Mouse (Mus musculus): ENCODE data around the gene Clmn. TPM values are rescaled to one million over a fixed set of nuclear protein-coding genes. Genes with fewer than 3 reads are reported as not detected.
A peak's percentile ranks its signal among the peaks of the same experiment; 100 is the strongest.

The Clmn gene
- polyA plus RNA-seq, 1 experiment = 0.13 TPM

DNA sequence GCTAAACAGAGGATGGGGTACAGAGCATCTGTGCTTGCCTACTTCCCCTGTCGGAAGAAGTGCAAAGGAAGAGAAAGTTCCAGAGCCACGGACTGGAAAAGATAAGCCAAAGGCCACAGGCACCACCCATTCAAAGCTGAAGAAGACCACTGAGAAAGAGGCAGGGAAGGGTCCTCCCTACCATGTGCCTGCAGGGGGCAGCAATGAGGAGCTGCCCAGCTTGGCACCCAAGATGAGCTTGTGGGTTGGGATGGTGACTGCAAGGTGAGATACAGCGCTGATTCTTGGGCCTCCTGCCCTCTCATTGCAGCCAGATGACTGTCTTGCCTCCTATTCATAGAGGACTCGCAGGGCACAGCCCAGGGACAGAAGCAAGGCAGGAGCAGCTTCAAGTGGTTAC, 97.7 kb downstream of the Clmn start:
- TF ChIP-seq CTCF (IDR thresholded peaks at IDR 0.05; ENCODE audit: extremely low read depth, insufficient read depth, insufficient read length, insufficient replicate concordance) = peak; percentile 28; the same call in 1 of the 2 replicates
- TF ChIP-seq POLR2A (IDR thresholded peaks at IDR 0.05; ENCODE audit: low read depth, low read length) = no peak
- Histone ChIP-seq H3K4me1 (ENCODE audit: control insufficient read depth, insufficient read depth, insufficient read length) (no peaks in the 10 kb centered on the region), H3K27me3 (ENCODE audit: control insufficient read depth, insufficient read depth, low read length) (no peaks in the 10 kb centered on the region), H3K36me3 (ENCODE audit: control insufficient read depth, insufficient read depth, low read length) (no peaks in the 10 kb centered on the region), H3K4me3 (ENCODE audit: extremely low read depth, insufficient read depth, insufficient read length) (no peak overlapping the region), H3K27ac (ENCODE audit: insufficient read depth, low read length) (no peak overlapping the region)
- WGBS = 64% methylated on average over 4 of the region's 4 CpGs
- no peak for DNase-seq (ENCODE audit: low read depth in 1 of 2, low spot score in 2 of 2)

DNA sequence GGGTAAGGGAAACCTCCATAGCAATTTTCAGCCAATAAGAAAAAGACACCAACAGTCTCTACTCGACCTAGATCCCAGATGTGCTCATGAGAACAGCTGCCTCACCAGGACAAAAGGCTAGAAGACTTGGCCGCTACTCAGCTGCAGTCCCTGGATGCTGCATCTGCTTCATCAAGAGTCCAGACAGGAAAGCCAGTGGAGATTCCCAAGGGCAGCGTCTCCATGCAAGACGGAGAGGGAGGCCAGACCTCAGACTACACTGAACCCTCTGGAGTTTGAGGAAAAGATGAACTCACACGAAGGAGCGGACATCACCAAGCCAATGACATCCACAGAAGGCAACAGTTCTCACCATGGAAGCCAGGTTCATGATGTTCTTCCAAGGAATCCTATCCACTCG, 99.1 kb downstream of the Clmn start:
- whole genome bisulfite sequencing = 79% methylated on average over 7 of the region's 7 CpGs
- no peak for DNase-seq (ENCODE audit: low read depth in 1 of 2, low spot score in 2 of 2)
- no peaks in the 10 kb centered on the region for H3K36me3 ChIP-seq (ENCODE audit: control insufficient read depth, insufficient read depth, low read length)
- no peak overlapping the region for H3K27ac ChIP-seq (ENCODE audit: insufficient read depth, low read length)
- no peak overlapping the region for H3K4me3 ChIP-seq (ENCODE audit: extremely low read depth, insufficient read depth, insufficient read length)
- no peak for TF ChIP-seq POLR2A (IDR thresholded peaks at IDR 0.05; ENCODE audit: low read depth, low read length)
- TF ChIP-seq CTCF (IDR thresholded peaks at IDR 0.05; ENCODE audit: extremely low read depth, insufficient read depth, insufficient read length, insufficient replicate concordance) = no peak
- H3K27me3 ChIP-seq (ENCODE audit: control insufficient read depth, insufficient read depth, low read length) = no peaks in the 10 kb centered on the region
- no peaks in the 10 kb centered on the region for H3K4me1 ChIP-seq (ENCODE audit: control insufficient read depth, insufficient read depth, insufficient read length)

- 74% methylated on average over 5 of the region's 5 CpGs for WGBS
- Histone ChIP-seq H3K4me3 (ENCODE audit: extremely low read depth, insufficient read depth, insufficient read length) (no peak overlapping the region), H3K4me1 (ENCODE audit: control insufficient read depth, insufficient read depth, insufficient read length) (no peaks in the 10 kb centered on the region), H3K27me3 (ENCODE audit: control insufficient read depth, insufficient read depth, low read length) (no peaks in the 10 kb centered on the region), H3K36me3 (ENCODE audit: control insufficient read depth, insufficient read depth, low read length) (no peaks in the 10 kb centered on the region), H3K27ac (ENCODE audit: insufficient read depth, low read length) (no peak overlapping the region)
- TF ChIP-seq POLR2A (IDR thresholded peaks at IDR 0.05; ENCODE audit: low read depth, low read length) (no peak), CTCF (IDR thresholded peaks at IDR 0.05; ENCODE audit: extremely low read depth, insufficient read depth, insufficient read length, insufficient replicate concordance) (no peak)
- no peak for DNase-seq (ENCODE audit: low read depth in 1 of 2, low spot score in 2 of 2)
Observed at GRCm38 (mm10) chr12:104765116-104765515, 99.8 kb downstream of the Clmn start.

DNA sequence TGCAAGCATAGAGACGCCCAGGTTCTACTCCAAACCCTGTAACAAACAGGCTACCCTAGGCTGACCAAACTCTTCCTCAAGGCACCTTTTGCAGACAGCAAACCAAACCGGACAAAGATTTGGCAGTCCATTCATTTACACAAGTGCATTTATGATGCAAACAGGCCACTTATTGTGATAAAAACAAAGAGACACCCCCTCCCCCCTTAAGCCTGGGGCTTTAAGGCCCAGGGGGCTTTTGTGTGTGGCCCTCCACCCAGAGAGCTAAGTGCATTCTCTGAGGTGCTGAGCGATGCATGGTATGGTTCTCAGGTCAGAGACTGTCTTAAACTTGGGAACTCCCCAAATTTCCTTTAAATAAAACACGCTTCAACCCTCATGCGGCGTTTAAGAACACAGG, 101.0 kb downstream of the Clmn start:
- TF ChIP-seq CTCF (IDR thresholded peaks at IDR 0.05; ENCODE audit: extremely low read depth, insufficient read depth, insufficient read length, insufficient replicate concordance) (no peak), POLR2A (IDR thresholded peaks at IDR 0.05; ENCODE audit: low read depth, low read length) (no peak)
- Histone ChIP-seq H3K4me1 (ENCODE audit: control insufficient read depth, insufficient read depth, insufficient read length) (no peaks in the 10 kb centered on the region), H3K27ac (ENCODE audit: insufficient read depth, low read length) (no peak overlapping the region), H3K4me3 (ENCODE audit: extremely low read depth, insufficient read depth, insufficient read length) (no peak overlapping the region), H3K27me3 (ENCODE audit: control insufficient read depth, insufficient read depth, low read length) (no peaks in the 10 kb centered on the region), H3K36me3 (ENCODE audit: control insufficient read depth, insufficient read depth, low read length) (no peaks in the 10 kb centered on the region)
- DNase-seq (ENCODE audit: low read depth in 1 of 2, low spot score in 2 of 2) = no peak
- 88% methylated on average over 6 of the region's 6 CpGs for WGBS

DNA sequence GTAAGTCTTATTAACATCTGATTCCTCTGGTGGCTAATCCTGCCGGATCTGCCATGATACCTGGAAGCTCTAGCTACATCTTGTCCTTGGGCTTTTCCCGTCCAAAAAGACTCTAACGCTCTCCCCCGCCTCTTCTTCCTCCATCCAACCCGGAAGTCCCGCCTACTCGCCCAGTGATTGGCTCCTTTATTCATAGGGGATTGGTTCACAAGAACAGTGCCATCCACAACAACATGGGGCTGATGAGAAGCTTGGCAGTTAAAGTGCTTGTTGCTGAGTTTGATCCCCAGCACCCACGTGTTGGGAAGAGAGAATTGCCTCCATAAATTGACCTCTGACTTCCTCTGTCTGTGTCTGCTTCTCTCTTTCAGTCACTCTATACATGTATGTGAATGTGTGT, 103.5 kb downstream of the Clmn start:
- Histone ChIP-seq H3K36me3 (ENCODE audit: control insufficient read depth, insufficient read depth, low read length) (no peaks in the 10 kb centered on the region), H3K27ac (ENCODE audit: insufficient read depth, low read length) (no peak overlapping the region), H3K4me1 (ENCODE audit: control insufficient read depth, insufficient read depth, insufficient read length) (no peaks in the 10 kb centered on the region), H3K27me3 (ENCODE audit: control insufficient read depth, insufficient read depth, low read length) (no peaks in the 10 kb centered on the region), H3K4me3 (ENCODE audit: extremely low read depth, insufficient read depth, insufficient read length) (no peak overlapping the region)
- 85% methylated on average over 8 of the region's 8 CpGs for WGBS
- TF ChIP-seq CTCF (IDR thresholded peaks at IDR 0.05; ENCODE audit: extremely low read depth, insufficient read depth, insufficient read length, insufficient replicate concordance) (no peak), POLR2A (IDR thresholded peaks at IDR 0.05; ENCODE audit: low read depth, low read length) (no peak)
- no peak for DNase-seq (ENCODE audit: low read depth in 1 of 2, low spot score in 2 of 2)

GRCm38 (mm10) chr12:104758066-104758465, 106.8 kb downstream of the Clmn start:
- TF ChIP-seq CTCF (IDR thresholded peaks at IDR 0.05; ENCODE audit: extremely low read depth, insufficient read depth, insufficient read length, insufficient replicate concordance) = no peak
- TF ChIP-seq POLR2A (IDR thresholded peaks at IDR 0.05; ENCODE audit: low read depth, low read length) = no peak
- no peak for DNase-seq (ENCODE audit: low read depth in 1 of 2, low spot score in 2 of 2)
- Histone ChIP-seq H3K36me3 (ENCODE audit: control insufficient read depth, insufficient read depth, low read length) (no peaks in the 10 kb centered on the region), H3K4me1 (ENCODE audit: control insufficient read depth, insufficient read depth, insufficient read length) (no peaks in the 10 kb centered on the region), H3K4me3 (ENCODE audit: extremely low read depth, insufficient read depth, insufficient read length) (no peak overlapping the region), H3K27me3 (ENCODE audit: control insufficient read depth, insufficient read depth, low read length) (no peaks in the 10 kb centered on the region), H3K27ac (ENCODE audit: insufficient read depth, low read length) (no peak overlapping the region)
- WGBS = 86% methylated on average over 7 of the region's 7 CpGs

DNA sequence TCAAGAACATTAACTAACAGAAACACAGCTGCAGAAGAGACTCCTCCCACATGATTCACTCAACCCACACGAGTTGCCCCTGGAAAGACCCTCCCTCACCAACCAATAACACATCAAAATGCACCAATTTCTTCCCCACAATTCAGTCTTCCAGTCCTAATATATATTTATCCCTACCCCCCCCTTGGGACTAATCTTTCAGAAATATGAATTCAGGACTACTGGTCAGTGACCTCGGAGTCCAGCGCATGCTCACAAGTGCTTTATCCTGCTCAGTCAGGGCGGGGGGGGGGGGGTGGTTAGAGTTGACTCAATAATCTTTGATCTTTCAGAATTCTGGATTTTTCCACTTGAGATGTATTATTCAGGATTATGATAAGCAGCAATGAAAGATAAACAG, 111.2 kb downstream of the Clmn start:
- Histone ChIP-seq H3K36me3 (ENCODE audit: control insufficient read depth, insufficient read depth, low read length) (no peaks in the 10 kb centered on the region), H3K4me1 (ENCODE audit: control insufficient read depth, insufficient read depth, insufficient read length) (peaks cover 14% of the 10 kb centered on the region), H3K27me3 (ENCODE audit: control insufficient read depth, insufficient read depth, low read length) (no peaks in the 10 kb centered on the region), H3K27ac (ENCODE audit: insufficient read depth, low read length) (no peak overlapping the region), H3K4me3 (ENCODE audit: extremely low read depth, insufficient read depth, insufficient read length) (no peak overlapping the region)
- 75% methylated on average over 4 of the region's 4 CpGs for WGBS
- TF ChIP-seq CTCF (IDR thresholded peaks at IDR 0.05; ENCODE audit: extremely low read depth, insufficient read depth, insufficient read length, insufficient replicate concordance) (no peak), POLR2A (IDR thresholded peaks at IDR 0.05; ENCODE audit: low read depth, low read length) (no peak)
- DNase-seq (ENCODE audit: low read depth in 1 of 2, low spot score in 2 of 2) = no peak

Measured in spleen, adult 2 months (tissue).